Mouse (Mus musculus) midbrain, postnatal 0 days (tissue): ENCODE results near the gene Pla2g3. TPM values are rescaled to one million over a fixed set of nuclear protein-coding genes. Genes with fewer than 3 reads are reported as not detected.

Source experiments
- ATAC-seq: fragments of 200-750 bp; cut with Nextera tagmentation; 2 replicates; pipeline ENCODE4 v1.8.0; 2017; ENCODE audit warnings: moderate number of reproducible peaks, mild to moderate bottlenecking, moderate TSS enrichment, moderate library complexity; ENCODE audit not compliant: low FRiP score
- DNase-seq: peaks from one replicate; pipeline ENCODE4 v3.0.0-alpha.2; 2015; ENCODE audit warnings: low spot score
- H3K27ac ChIP-seq: fragments of 300-500 bp; sonication (generic); 2 replicates; pipeline ENCODE4 v1.5.1; 2014; ENCODE audit warnings: low read depth, mild to moderate bottlenecking, low read length, mixed read lengths
- H3K27me3 ChIP-seq: fragments of 300-500 bp; sonication (generic); 2 replicates; pipeline ENCODE4 v1.6.1; 2014; ENCODE audit warnings: low read length, control low read depth, mixed read lengths; ENCODE audit not compliant: insufficient read depth
- H3K36me3 ChIP-seq: fragments of 300-500 bp; sonication (generic); 2 replicates; pipeline ENCODE4 v1.6.1; 2014; ENCODE audit warnings: low read length, control low read depth, mixed read lengths; ENCODE audit not compliant: insufficient read depth
- H3K4me1 ChIP-seq: fragments of 300-500 bp; sonication (generic); 2 replicates; pipeline ENCODE4 v1.6.1; 2014; ENCODE audit warnings: mild to moderate bottlenecking, control low read depth, antibody characterized with exemption, low read length, mixed read lengths; ENCODE audit not compliant: insufficient read depth
- H3K4me2 ChIP-seq: fragments of 300-500 bp; sonication (generic); 2 replicates; pipeline ENCODE4 v1.6.1; 2014; ENCODE audit warnings: low read depth, mild to moderate bottlenecking, low read length, mixed read lengths; ENCODE audit not compliant: poor library complexity, severe bottlenecking
- H3K4me3 ChIP-seq: fragments of 300-500 bp; sonication (generic); 2 replicates; pipeline ENCODE4 v1.5.1; 2014; ENCODE audit warnings: low read depth, mild to moderate bottlenecking, low read length, moderate library complexity
- H3K9ac ChIP-seq: fragments of 300-500 bp; sonication (generic); replicated peaks from 2 replicates; pipeline ENCODE4 v1.6.1; 2014; ENCODE audit warnings: mild to moderate bottlenecking, low read length, moderate library complexity, mixed read lengths; ENCODE audit not compliant: poor library complexity, severe bottlenecking
- H3K9me3 ChIP-seq: fragments of 300-500 bp; sonication (generic); 2 replicates; pipeline ENCODE4 v1.6.1; 2016; ENCODE audit warnings: low read length, control low read depth
- CTCF ChIP-seq: IDR thresholded peaks from 2 replicates; pipeline ENCODE4 v1.5.1; 2016; ENCODE audit warnings: antibody characterized with exemption, mild to moderate bottlenecking
- WGBS: fragments of 180-500 bp; shearing (Covaris S2); extraction: QIAGEN DNeasy Blood & Tissue Kit; methylation state at CpG from one replicate; pipeline ENCODE4 v1.1.7; 2014; 5-methylcytosine and 5-hydroxymethylcytosine counted together
- polyA plus RNA-seq: library from polyadenylated mRNA; unstranded; fragments of >200 nt; fragmentation: Nextera tagmentation; extraction: Ambion mirVana; gene quantifications from 2 replicates; pipeline ENCODE4 v1.2.1, GENCODE M21; 2015
- total RNA-seq: library from RNA; depleted of rRNA; stranded (reverse); fragments of >200 nt; gene quantifications from 2 replicates; pipeline ENCODE4 v1.2.3, GENCODE M21; 2014

The Pla2g3 gene
- total and polyA plus RNA-seq, 2 experiments from 2014 or later = 15.4 to 33.1 TPM

DNA sequence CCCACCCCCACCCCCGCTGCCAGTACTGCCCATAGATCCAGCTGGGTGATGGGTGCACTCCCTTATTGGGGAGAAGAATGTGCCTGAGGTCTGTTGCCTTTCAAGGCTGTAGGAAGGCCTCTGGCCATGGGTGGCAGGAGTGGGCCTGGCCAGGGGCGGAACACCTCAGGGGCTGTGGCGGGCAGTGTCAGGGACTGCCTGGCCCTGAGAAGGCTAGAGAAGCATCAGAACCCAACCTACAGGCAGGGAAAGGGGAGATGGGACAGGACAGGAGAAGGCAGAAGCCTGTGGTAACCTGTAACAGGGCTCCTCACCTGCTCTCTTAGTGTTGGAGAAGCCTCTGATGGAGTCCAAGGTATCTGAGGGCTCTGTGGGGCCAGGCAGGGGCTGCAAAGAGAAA, 42.6 kb downstream of the Pla2g3 start:
- TF ChIP-seq CTCF = no peak
- 100% methylated on average over 3 of the region's 3 CpGs for WGBS

GRCm38 (mm10) chr11:3531634-3532033, 43.5 kb downstream of the Pla2g3 start:
- peak; percentile 74 for TF ChIP-seq CTCF
- WGBS = 78% methylated on average over 6 of the region's 6 CpGs
- no peak overlapping the region for H3K4me3 ChIP-seq

More for the DNA sequence above, 42.6 kb downstream of the Pla2g3 start:
- H3K9me3 ChIP-seq = no peaks in the 10 kb centered on the region
- DNase-seq = no peak
- peaks cover under 1% of the 10 kb centered on the region; the same call in 1 of the 2 replicates for H3K4me1 ChIP-seq
- no peak overlapping the region for H3K4me3 ChIP-seq
- H3K9ac ChIP-seq = no peak overlapping the region
- no peak overlapping the region for H3K4me2 ChIP-seq
- H3K27me3 ChIP-seq = no peaks in the 10 kb centered on the region
- H3K36me3 ChIP-seq = no peaks in the 10 kb centered on the region
- no peak overlapping the region for H3K27ac ChIP-seq
- ATAC-seq = no peak

DNA sequence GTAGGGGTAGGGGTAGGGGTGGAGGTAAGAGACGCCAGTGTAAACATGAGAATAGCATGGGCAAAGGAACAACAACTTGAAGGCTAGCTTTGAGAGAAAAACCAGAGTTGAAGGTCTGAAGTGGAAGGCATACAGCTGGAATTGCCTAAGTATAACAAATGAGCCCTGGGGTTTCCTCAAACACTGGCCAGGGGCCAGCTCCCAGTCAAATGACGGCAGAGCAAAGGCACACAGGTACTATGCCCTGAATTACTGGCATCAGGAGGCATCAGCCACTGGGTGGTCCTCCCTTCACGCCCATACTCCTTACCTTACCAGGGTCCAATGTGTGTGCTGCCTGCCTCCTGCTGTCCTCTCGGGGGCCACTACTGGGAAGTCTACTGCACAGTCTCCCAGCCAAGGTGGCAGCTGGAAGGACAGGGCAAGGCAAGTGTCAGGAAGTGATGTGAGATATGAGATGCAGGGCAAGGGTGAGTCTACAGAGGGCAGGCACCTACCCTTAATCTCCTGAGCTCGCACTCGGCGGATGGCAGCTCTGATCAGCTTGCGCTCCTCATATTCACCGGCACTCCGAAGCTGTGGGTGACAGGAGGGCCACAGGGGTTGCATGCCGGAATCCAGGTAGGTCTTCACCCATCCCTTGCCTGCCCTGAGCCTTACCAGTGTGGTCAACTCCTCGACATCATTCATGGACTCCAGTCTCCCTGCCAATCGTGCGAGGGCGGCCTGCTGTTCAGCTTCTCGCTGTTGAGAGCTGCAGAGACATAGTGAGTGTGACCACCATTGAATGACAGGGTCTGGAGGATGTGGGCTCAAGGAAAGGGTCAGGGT, 44.2 kb downstream of the Pla2g3 start:
- H3K27ac ChIP-seq = no peak overlapping the region
- peaks cover 5% of the 10 kb centered on the region for H3K4me1 ChIP-seq
- 95% methylated on average over 16 of the region's 16 CpGs for WGBS
- no peak for TF ChIP-seq CTCF
- no peaks in the 10 kb centered on the region for H3K9me3 ChIP-seq
- H3K4me3 ChIP-seq = no peak overlapping the region
- H3K4me2 ChIP-seq = no peak overlapping the region
- no peaks in the 10 kb centered on the region for H3K36me3 ChIP-seq
- H3K27me3 ChIP-seq = no peaks in the 10 kb centered on the region
- DNase-seq (no peak), ATAC-seq (no peak)
- H3K9ac ChIP-seq = no peak overlapping the region

More at GRCm38 (mm10) chr11:3531634-3532033, 43.5 kb downstream of the Pla2g3 start:
- Histone ChIP-seq H3K27ac (no peak overlapping the region), H3K4me1 (peaks cover 5% of the 10 kb centered on the region), H3K4me2 (no peak overlapping the region), H3K9me3 (no peaks in the 10 kb centered on the region), H3K9ac (no peak overlapping the region), H3K36me3 (no peaks in the 10 kb centered on the region), H3K27me3 (no peaks in the 10 kb centered on the region)
- ATAC-seq (no peak), DNase-seq (peak; percentile 80)

DNA sequence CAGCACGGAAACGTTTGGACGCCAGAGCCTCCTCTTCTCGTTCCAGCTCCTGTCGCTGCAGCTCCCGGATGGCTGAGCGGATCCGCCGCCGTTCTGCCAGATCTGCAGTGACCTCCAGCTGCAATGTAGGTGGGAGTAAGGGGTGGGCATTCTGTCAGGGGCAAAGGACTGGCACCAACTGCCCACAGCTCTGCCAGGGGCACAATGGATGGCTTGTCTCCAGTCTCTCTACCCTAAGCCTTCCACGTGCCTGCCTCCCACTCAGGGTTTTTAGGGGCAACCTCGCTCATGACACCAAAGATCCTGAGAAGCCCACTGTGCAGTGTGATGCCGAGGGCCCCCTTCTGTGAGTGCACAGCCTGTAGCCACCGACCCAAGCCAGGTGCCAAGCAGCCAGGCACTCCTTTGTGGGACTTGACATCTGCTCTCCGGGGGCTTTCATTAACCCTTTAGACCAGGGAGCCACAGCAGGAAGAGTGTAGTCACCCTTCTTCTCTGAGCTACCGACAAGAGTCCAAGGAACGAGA, 45.4 kb downstream of the Pla2g3 start:
- H3K9me3 ChIP-seq = no peaks in the 10 kb centered on the region
- ATAC-seq = no peak
- no peak overlapping the region for H3K4me2 ChIP-seq

DNA sequence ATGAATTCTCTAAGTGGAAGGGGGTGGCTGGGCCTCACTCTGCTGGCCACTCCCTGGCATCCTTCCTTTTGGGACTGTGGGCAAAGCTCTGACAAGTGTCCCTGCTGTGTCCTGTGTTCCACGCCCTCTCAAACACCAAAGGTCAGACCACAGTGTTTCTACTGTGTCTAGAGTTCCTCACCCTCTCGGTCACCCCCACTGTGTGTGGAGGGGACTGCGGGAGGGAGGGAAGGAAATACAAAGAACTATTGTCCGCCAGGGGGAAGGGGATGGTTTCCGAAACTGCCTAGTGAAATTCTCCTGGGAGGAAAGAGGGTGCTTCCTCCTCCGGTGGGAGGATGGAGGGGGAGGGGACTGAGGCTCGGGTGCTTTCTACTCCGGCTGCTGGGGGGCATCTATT, 46.9 kb downstream of the Pla2g3 start:
- Histone ChIP-seq H3K27me3 (no peaks in the 10 kb centered on the region), H3K4me1 (peaks cover 5% of the 10 kb centered on the region), H3K4me3 (peak overlapping the region; percentile 45; the same call in 1 of the 2 replicates), H3K4me2 (peak overlapping the region; percentile 95), H3K36me3 (no peaks in the 10 kb centered on the region), H3K9ac (no peak overlapping the region), H3K27ac (no peak overlapping the region), H3K9me3 (no peaks in the 10 kb centered on the region)
- DNase-seq (peak; percentile 27), ATAC-seq (no peak)
- no peak for TF ChIP-seq CTCF
- WGBS = 10% methylated on average over 8 of the region's 8 CpGs

More for the DNA sequence above, 45.4 kb downstream of the Pla2g3 start:
- no peak overlapping the region for H3K27ac ChIP-seq
- no peak overlapping the region for H3K4me3 ChIP-seq
- H3K4me1 ChIP-seq = peaks cover 5% of the 10 kb centered on the region
- H3K9ac ChIP-seq = no peak overlapping the region; the same call in 1 of the 2 replicates
- WGBS = 83% methylated on average over 17 of the region's 17 CpGs
- no peak for TF ChIP-seq CTCF
- no peaks in the 10 kb centered on the region for H3K36me3 ChIP-seq
- no peak for DNase-seq
- H3K27me3 ChIP-seq = no peaks in the 10 kb centered on the region

- peak; percentile 92 for TF ChIP-seq CTCF
- Histone ChIP-seq H3K9me3 (no peaks in the 10 kb centered on the region), H3K4me2 (peak overlapping the region; percentile 95), H3K4me1 (peaks cover 5% of the 10 kb centered on the region), H3K36me3 (no peaks in the 10 kb centered on the region), H3K9ac (peak overlapping the region; percentile 57), H3K27me3 (no peaks in the 10 kb centered on the region), H3K27ac (peak overlapping the region; percentile 2; the same call in 1 of the 2 replicates), H3K4me3 (peak overlapping the region; percentile 45)
- under 1% methylated on average over 35 of the region's 36 CpGs for WGBS
- peak; percentile 92 for DNase-seq
- peak; percentile 82 for ATAC-seq
These were observed 47.4 kb downstream of the Pla2g3 start for GRCm38 (mm10) chr11:3535406-3535986.
